Mouse (Mus musculus) brain, embryonic 14.5 days (tissue): ENCODE measurements around the gene Fam104a.

Experiments used
- CTCF ChIP-seq: fragments of 200-500 bp; IDR thresholded peaks from 2 replicates; pipeline ENCODE4 v1.5.1; 2012; ENCODE audit warnings: inconsistent platforms, mild to moderate bottlenecking, moderate library complexity, borderline replicate concordance; ENCODE audit not compliant: insufficient read depth, insufficient read length; ENCODE audit errors: extremely low read depth
- POLR2A ChIP-seq: fragments of 200-500 bp; IDR thresholded peaks from 2 replicates; pipeline ENCODE4 v1.6.1; 2012; ENCODE audit warnings: mild to moderate bottlenecking, inconsistent platforms, borderline replicate concordance; ENCODE audit not compliant: poor library complexity, insufficient read depth, insufficient read length, severe bottlenecking; ENCODE audit errors: extremely low read depth

- no peak for TF ChIP-seq POLR2A
- TF ChIP-seq CTCF, result no peak
These were observed 19.7 kb downstream of the Fam104a start for GRCm38 (mm10) chr11:113664279-113664678.
